Mouse (Mus musculus): ENCODE results near the gene Erp29. TPM values are rescaled to one million over a fixed set of nuclear protein-coding genes. Genes with fewer than 3 reads are reported as not detected.
A peak's percentile ranks its signal among the peaks of the same experiment; 100 is the strongest.
"Not testable (repeated sequence)": the region's sequence is repeated elsewhere in the genome, so short reads cannot be mapped to it uniquely, and the experiment has no call there.

The Erp29 gene
- total RNA-seq (2021): 96.8 and 103 TPM in 2 replicates
- long read RNA-seq, full-length matches to known transcripts: 72 of 80 reads
- long read RNA-seq, partial matches to known transcripts: 0 of 80 reads
- long read RNA-seq, other reads (novel, unspliced or antisense): 8 of 80 reads

- DNase-seq: peak; percentile 100
Measured at GRCm38 (mm10) chr5:121452026-121452869, at the start of gene Erp29. Gene Erp29 (minus strand): TSS chr5:121452506.

GRCm38 (mm10) chr5:121501424-121501996, 49.2 kb upstream of the Erp29 start:
- DNase-seq: not testable (repeated sequence)

GRCm38 (mm10) chr5:121500719-121501118, 48.4 kb upstream of the Erp29 start:
- DNase-seq: no peak

- no peak for DNase-seq
Measured at GRCm38 (mm10) chr5:121493305-121493704, 41.0 kb upstream of the Erp29 start.

GRCm38 (mm10) chr5:121484801-121485200, 32.5 kb upstream of the Erp29 start:
- DNase-seq: no peak

GRCm38 (mm10) chr5:121477680-121478079, 25.4 kb upstream of the Erp29 start:
- no peak for DNase-seq

- no peak for DNase-seq
Measured at GRCm38 (mm10) chr5:121476040-121476439, 23.7 kb upstream of the Erp29 start.

- no peak for DNase-seq
Measured at GRCm38 (mm10) chr5:121474610-121475009, 22.3 kb upstream of the Erp29 start.

GRCm38 (mm10) chr5:121472411-121472810, 20.1 kb upstream of the Erp29 start:
- DNase-seq: no peak

GRCm38 (mm10) chr5:121469566-121469965, 17.3 kb upstream of the Erp29 start:
- no peak for DNase-seq

GRCm38 (mm10) chr5:121463601-121464250, 11.4 kb upstream of the Erp29 start:
- no peak for DNase-seq

GRCm38 (mm10) chr5:121462967-121463366, 10.7 kb upstream of the Erp29 start:
- no peak for DNase-seq

- no peak for DNase-seq
Measured at GRCm38 (mm10) chr5:121462171-121462502, 9.8 kb upstream of the Erp29 start.

- no peak for DNase-seq
Measured at GRCm38 (mm10) chr5:121461339-121462170, 9.2 kb upstream of the Erp29 start.

GRCm38 (mm10) chr5:121455510-121456265, 3.4 kb upstream of the Erp29 start:
- no peak for DNase-seq

- no peak for DNase-seq
Measured at GRCm38 (mm10) chr5:121454503-121454782, 2.1 kb upstream of the Erp29 start.

GRCm38 (mm10) chr5:121453743-121454502, 1.6 kb upstream of the Erp29 start:
- DNase-seq: no peak

GRCm38 (mm10) chr5:121452906-121453305, 600 bp upstream of the Erp29 start:
- peak; percentile 28 for DNase-seq

- peak; percentile 35 for DNase-seq
Measured at GRCm38 (mm10) chr5:121451644-121452025, 671 bp downstream of the Erp29 start, which contains the start of gene Tmem116. Gene Tmem116 (plus strand): TSS chr5:121451893.

GRCm38 (mm10) chr5:121451203-121451602, 1.1 kb downstream of the Erp29 start:
- no peak for DNase-seq

- DNase-seq: no peak
Measured at GRCm38 (mm10) chr5:121450476-121450875, 1.8 kb downstream of the Erp29 start.
